Mouse (Mus musculus) heart, embryonic 10.5 days (tissue): ENCODE data around the gene Mybphl. TPM values are rescaled to one million over a fixed set of nuclear protein-coding genes. Genes with fewer than 3 reads are reported as not detected.

ENCODE experiments used
- DNase-seq: peaks from one replicate; pipeline ENCODE4 v3.0.0-alpha.2; 2017; ENCODE audit warnings: low spot score
- H3K27ac ChIP-seq: fragments of 300-500 bp; sonication (generic); 2 replicates; pipeline ENCODE4 v1.5.1; 2016; ENCODE audit warnings: mild to moderate bottlenecking
- H3K27me3 ChIP-seq: fragments of 300-500 bp; sonication (generic); 2 replicates; pipeline ENCODE4 v1.6.1; 2016; ENCODE audit warnings: mild to moderate bottlenecking; ENCODE audit not compliant: poor library complexity, insufficient read depth, severe bottlenecking
- H3K36me3 ChIP-seq: fragments of 300-500 bp; sonication (generic); 2 replicates; pipeline ENCODE4 v1.6.1; 2016; ENCODE audit warnings: mild to moderate bottlenecking, moderate library complexity
- H3K4me1 ChIP-seq: fragments of 300-500 bp; sonication (generic); 2 replicates; pipeline ENCODE4 v1.6.1; 2016; ENCODE audit warnings: mild to moderate bottlenecking
- H3K4me3 ChIP-seq: fragments of 300-500 bp; sonication (generic); 2 replicates; pipeline ENCODE4 v1.5.1; 2016; ENCODE audit warnings: mild to moderate bottlenecking, moderate library complexity
- H3K9me3 ChIP-seq: fragments of 300-500 bp; sonication (generic); 2 replicates; pipeline ENCODE4 v1.6.1; 2016; ENCODE audit warnings: mild to moderate bottlenecking, moderate library complexity
- WGBS: fragments of 180-500 bp; shearing (Covaris S2); methylation state at CpG from one replicate; pipeline ENCODE4 v1.1.7; 2016; 5-methylcytosine and 5-hydroxymethylcytosine counted together
- polyA plus RNA-seq: library from polyadenylated mRNA; unstranded; fragments of >200 nt; fragmentation: Nextera tagmentation; extraction: Ambion mirVana; gene quantifications from 2 replicates; pipeline ENCODE4 v1.2.1, GENCODE M21; 2016

Mybphl gene
- polyA plus RNA-seq, 1 experiment from 2014 or later: 60.0 TPM

DNA sequence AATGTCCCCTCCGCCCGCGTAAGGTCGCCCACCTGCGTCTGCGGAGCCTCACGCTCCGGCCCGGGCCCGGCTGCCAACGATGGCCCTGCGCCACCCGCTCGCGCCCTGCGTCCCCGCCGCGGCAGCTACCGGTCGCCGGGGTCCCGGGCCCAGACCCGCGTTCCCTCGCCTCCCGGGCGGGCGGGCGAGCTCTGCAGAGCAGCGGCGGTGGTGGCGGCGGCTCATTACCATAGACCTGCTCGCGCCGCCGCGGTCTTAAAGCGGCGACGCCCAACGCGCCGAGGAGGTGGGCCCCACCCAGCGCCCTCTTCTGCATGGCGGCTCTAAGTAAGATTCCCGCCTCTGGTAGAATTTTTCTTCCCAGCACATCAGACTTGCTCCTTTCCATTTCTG, 51.1 kb downstream of the Mybphl start:
- H3K27me3 ChIP-seq: peaks cover 46% of the 10 kb centered on the region
- H3K4me3 ChIP-seq: peak overlapping the region; percentile 78
- under 1% methylated on average over 48 of the region's 48 CpGs for WGBS
- H3K27ac ChIP-seq: peak overlapping the region; percentile 85
- no peaks in the 10 kb centered on the region for H3K9me3 ChIP-seq
- H3K4me1 ChIP-seq: peaks cover 26% of the 10 kb centered on the region
- DNase-seq: no peak
- peaks cover 20% of the 10 kb centered on the region for H3K36me3 ChIP-seq

DNA sequence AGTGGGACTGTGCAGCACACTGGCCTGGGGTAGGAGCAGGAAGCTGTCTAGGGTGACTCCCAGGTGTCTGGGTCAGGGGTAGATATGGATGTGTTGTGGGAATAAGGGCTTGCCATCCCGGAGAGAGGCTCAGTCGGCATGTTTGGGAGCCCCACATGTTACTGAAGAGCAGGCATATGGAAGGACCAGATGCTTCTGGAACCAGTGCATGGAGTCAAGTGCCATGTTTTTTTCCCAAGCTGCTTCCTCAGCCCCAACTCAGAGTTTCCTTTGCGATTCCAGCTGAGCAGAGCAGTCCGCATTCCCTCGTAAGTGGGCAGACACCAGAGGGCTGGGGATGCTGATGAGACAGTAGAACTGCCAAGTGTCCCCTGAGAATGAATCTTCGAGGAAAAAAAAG, 58.3 kb downstream of the Mybphl start:
- Histone ChIP-seq H3K27me3 (peaks cover 5% of the 10 kb centered on the region), H3K27ac (no peak overlapping the region), H3K4me1 (peaks cover 19% of the 10 kb centered on the region), H3K4me3 (no peak overlapping the region), H3K36me3 (peaks cover 31% of the 10 kb centered on the region), H3K9me3 (no peaks in the 10 kb centered on the region)
- WGBS: 30% methylated on average over 6 of the region's 6 CpGs
- no peak for DNase-seq

DNA sequence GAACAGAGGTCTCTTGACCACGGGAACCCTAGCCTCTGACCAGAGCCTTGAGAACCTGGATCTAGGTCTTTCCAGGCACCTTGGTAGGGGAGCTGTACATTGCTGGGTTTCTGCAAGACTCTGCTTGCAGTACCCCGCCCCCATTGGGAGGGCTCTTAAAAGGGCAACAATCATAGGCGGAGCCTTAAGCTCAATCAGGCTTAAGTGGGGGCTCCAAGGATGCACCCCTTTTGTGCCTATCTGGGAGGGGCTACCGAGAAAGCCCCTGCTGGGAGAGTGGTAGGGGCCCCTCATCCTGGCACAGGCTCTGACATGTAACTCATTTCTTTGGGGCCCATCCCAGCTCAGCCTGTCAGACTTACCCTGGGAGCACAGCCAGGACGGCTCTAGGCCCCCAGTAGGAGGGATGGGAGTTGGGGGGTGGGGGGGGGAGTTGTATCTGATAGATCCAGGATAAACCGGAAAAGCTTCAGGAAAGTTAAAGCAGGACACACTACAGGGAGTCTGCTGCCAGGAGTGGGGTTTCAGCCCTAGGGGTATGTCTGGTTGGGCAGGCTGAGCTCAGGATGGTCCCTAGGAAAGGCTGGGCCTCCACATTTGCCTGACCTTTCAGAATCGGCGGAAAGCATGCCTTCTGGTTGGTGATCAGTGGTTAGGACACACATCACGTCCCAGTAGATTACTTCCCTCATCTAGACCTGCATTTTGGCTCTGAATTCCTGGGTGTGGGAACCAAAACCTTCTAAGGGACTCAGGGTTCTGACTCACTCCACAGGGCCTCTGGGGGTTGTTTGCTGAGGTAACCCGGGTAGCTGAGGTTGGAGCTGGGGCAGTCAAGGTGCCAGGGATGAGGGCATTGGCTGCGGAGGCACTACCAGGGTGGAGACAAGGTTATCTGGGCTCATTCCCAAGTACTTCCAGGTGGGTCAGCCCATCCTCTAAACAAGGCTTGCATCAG, 59.4 kb downstream of the Mybphl start:
- H3K27ac ChIP-seq: 0 out of 2 replicates have a peak overlapping the region, but pooled peaks have one; percentile 10
- WGBS: 15% methylated on average over 11 of the region's 11 CpGs
- peak overlapping the region; percentile 28; the same call in 1 of the 2 replicates for H3K4me3 ChIP-seq

DNA sequence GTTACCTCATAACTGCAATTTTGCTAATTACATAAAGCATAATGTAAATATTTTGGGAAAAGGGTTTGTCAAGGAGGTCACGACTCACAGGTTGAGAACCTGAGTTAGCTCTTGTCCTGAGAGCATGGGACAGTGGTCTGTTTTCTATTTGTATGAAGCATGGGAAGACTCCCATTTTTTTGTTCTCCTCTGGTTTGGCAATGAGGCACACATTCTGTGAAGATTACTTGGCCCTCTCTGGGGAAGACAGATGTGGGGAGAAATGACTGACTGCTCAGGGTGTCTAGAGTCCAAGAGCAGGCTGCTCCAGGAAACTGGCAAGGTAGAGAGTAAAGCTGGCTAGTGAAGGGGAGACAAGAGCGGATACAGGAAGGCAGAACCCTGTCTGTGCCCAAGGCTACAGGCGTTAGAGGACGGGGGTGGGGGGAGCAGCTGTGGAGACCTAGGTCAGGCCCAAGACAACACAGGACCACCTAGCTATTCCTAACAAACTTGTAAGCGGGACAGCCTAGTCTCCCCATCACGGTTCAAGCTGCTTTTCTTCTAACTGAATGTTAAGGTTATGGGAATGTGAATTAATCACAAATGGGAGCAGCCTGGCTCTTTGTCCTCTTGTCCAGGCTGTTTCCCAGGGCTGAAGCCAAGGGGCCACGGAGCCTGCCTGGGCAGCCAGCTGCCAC, 60.4 kb downstream of the Mybphl start:
- H3K27me3 ChIP-seq: no peaks in the 10 kb centered on the region
- H3K9me3 ChIP-seq: no peaks in the 10 kb centered on the region
- WGBS: 79% methylated on average over 7 of the region's 7 CpGs
- no peak overlapping the region for H3K4me3 ChIP-seq
- H3K27ac ChIP-seq: no peak overlapping the region
- DNase-seq: no peak
- H3K36me3 ChIP-seq: peaks cover 51% of the 10 kb centered on the region
- H3K4me1 ChIP-seq: peaks cover 19% of the 10 kb centered on the region

More for the DNA sequence above, 59.4 kb downstream of the Mybphl start:
- H3K4me1 ChIP-seq: peaks cover 19% of the 10 kb centered on the region
- DNase-seq: no peak
- no peaks in the 10 kb centered on the region for H3K9me3 ChIP-seq
- H3K27me3 ChIP-seq: no peaks in the 10 kb centered on the region
- peaks cover 42% of the 10 kb centered on the region for H3K36me3 ChIP-seq

DNA sequence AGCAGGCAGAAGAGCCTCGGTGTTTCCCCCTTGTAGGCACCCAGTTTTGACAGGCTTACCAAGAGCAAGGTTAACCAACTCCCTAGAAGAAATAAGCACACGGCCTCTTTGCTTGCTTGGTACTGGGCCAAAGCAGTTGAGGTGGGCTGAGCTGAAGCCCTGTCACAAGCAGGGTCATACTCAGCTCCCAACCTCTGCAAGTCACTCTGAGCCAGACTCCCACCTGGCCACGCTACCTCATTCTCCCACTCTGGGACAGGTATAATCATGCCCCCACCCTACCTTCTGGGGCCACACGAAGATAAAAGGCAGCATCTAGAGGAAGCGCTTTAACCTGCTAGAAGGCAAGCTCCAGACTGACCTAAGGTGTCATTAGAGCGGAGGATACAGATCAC, 60.9 kb downstream of the Mybphl start:
- WGBS: 86% methylated on average over 6 of the region's 6 CpGs
- Histone ChIP-seq H3K4me1 (peaks cover 19% of the 10 kb centered on the region), H3K36me3 (peaks cover 55% of the 10 kb centered on the region), H3K9me3 (no peaks in the 10 kb centered on the region), H3K27me3 (no peaks in the 10 kb centered on the region), H3K27ac (no peak overlapping the region), H3K4me3 (no peak overlapping the region)
- no peak for DNase-seq

Other genes starting within 250 kb of the Mybphl start
- 106 and 131 TPM in 2 replicates for gene Gnai3, start 218.8 kb upstream of the Mybphl start, polyA plus RNA-seq
- 0.11 and 0.33 TPM in 2 replicates for gene Gpr61, start 210.0 kb upstream of the Mybphl start, polyA plus RNA-seq
- gene Amigo1, start 178.6 kb upstream of the Mybphl start, polyA plus RNA-seq: 1.4 and 3.3 TPM in 2 replicates
- gene Cyb561d1, start 163.7 kb upstream of the Mybphl start, polyA plus RNA-seq: 3.1 and 3.9 TPM in 2 replicates
- 9.2 and 11.7 TPM in 2 replicates for gene Atxn7l2, start 154.0 kb upstream of the Mybphl start, polyA plus RNA-seq
- 0.39 and 1.0 TPM in 2 replicates for gene Sypl2, start 138.3 kb upstream of the Mybphl start, polyA plus RNA-seq
- 280 and 324 TPM in 2 replicates for gene Psma5, start 108.0 kb upstream of the Mybphl start, polyA plus RNA-seq
- 15.1 and 26.4 TPM in 2 replicates for gene Sort1, start 80.8 kb upstream of the Mybphl start, polyA plus RNA-seq
- gene Psrc1, start 18.9 kb downstream of the Mybphl start, polyA plus RNA-seq: 44.0 and 57.6 TPM in 2 replicates
- gene Celsr2, start 50.6 kb downstream of the Mybphl start, polyA plus RNA-seq: 2.7 and 2.8 TPM in 2 replicates
- 106 and 130 TPM in 2 replicates for gene Sars, start 80.3 kb downstream of the Mybphl start, polyA plus RNA-seq
- 0.24 TPM in 1 of 2 replicates, not detected in the other for gene 1700013F07Rik, start 169.2 kb downstream of the Mybphl start, polyA plus RNA-seq
- gene 5330417C22Rik, start 171.6 kb downstream of the Mybphl start, polyA plus RNA-seq: 0.24 and 0.69 TPM in 2 replicates
- gene Tmem167b, start 197.6 kb downstream of the Mybphl start, polyA plus RNA-seq: 26.4 and 33.5 TPM in 2 replicates
- 32.6 and 35.6 TPM in 2 replicates for gene Taf13, start 206.8 kb downstream of the Mybphl start, polyA plus RNA-seq
- gene Wdr47, start 226.4 kb downstream of the Mybphl start, polyA plus RNA-seq: 8.7 and 9.0 TPM in 2 replicates